Mouse (Mus musculus) embryo, embryonic 10 days (tissue): Measurements from ENCODE around the gene Sesn3.
"Not testable (repeated sequence)": the region's sequence is repeated elsewhere in the genome, so short reads cannot be mapped to it uniquely, and the experiment has no call there.

Experiments
- DNase-seq: peaks from one replicate; pipeline ENCODE4 v3.0.0-alpha.2; 2015; ENCODE audit warnings: low spot score

Gene Sesn3

GRCm38 (mm10) chr9:14280696-14281095 is 5.8 kb downstream of the Sesn3 start:
- no peak for DNase-seq

GRCm38 (mm10) chr9:14285036-14285435 is 10.2 kb downstream of the Sesn3 start:
- no peak for DNase-seq

- no peak for DNase-seq
Observed at GRCm38 (mm10) chr9:14287234-14287633, 12.4 kb downstream of the Sesn3 start.

- no peak for DNase-seq
Observed at GRCm38 (mm10) chr9:14288500-14288899, 13.6 kb downstream of the Sesn3 start.

- DNase-seq = no peak
Observed at GRCm38 (mm10) chr9:14293866-14294265, 19.0 kb downstream of the Sesn3 start.

GRCm38 (mm10) chr9:14295680-14296440 is 21.0 kb downstream of the Sesn3 start:
- no peak for DNase-seq

- no peak for DNase-seq
Observed at GRCm38 (mm10) chr9:14297204-14297603, 22.3 kb downstream of the Sesn3 start.

GRCm38 (mm10) chr9:14299819-14300218 is 25.0 kb downstream of the Sesn3 start:
- DNase-seq = no peak

GRCm38 (mm10) chr9:14300795-14301194 is 25.9 kb downstream of the Sesn3 start:
- DNase-seq = no peak

- peak; percentile 11 for DNase-seq
Observed at GRCm38 (mm10) chr9:14304262-14304968, 29.5 kb downstream of the Sesn3 start.

- DNase-seq = no peak
Observed at GRCm38 (mm10) chr9:14307341-14307740, 32.5 kb downstream of the Sesn3 start.

GRCm38 (mm10) chr9:14313968-14314367 is 39.1 kb downstream of the Sesn3 start:
- no peak for DNase-seq

- no peak for DNase-seq
Observed at GRCm38 (mm10) chr9:14314477-14314876, 39.6 kb downstream of the Sesn3 start.

GRCm38 (mm10) chr9:14316618-14317017 is 41.8 kb downstream of the Sesn3 start:
- no peak for DNase-seq

- no peak for DNase-seq
Observed at GRCm38 (mm10) chr9:14335829-14336228, 61.0 kb downstream of the Sesn3 start.

- no peak for DNase-seq
Observed at GRCm38 (mm10) chr9:14336901-14337300, 62.0 kb downstream of the Sesn3 start.

GRCm38 (mm10) chr9:14338701-14339100 is 63.8 kb downstream of the Sesn3 start:
- DNase-seq = no peak

GRCm38 (mm10) chr9:14342041-14342668 is 67.3 kb downstream of the Sesn3 start:
- peak; percentile 87 for DNase-seq

GRCm38 (mm10) chr9:14345866-14346265 is 71.0 kb downstream of the Sesn3 start:
- DNase-seq = not testable (repeated sequence)

GRCm38 (mm10) chr9:14348416-14348815 is 73.5 kb downstream of the Sesn3 start:
- peak; percentile 39 for DNase-seq

- no peak for DNase-seq
Observed at GRCm38 (mm10) chr9:14349380-14349779, 74.5 kb downstream of the Sesn3 start.

- no peak for DNase-seq
Observed at GRCm38 (mm10) chr9:14350787-14351186, 75.9 kb downstream of the Sesn3 start.

GRCm38 (mm10) chr9:14352337-14352736 is 77.5 kb downstream of the Sesn3 start:
- DNase-seq = no peak
